Mouse (Mus musculus): ENCODE measurements at regions not wholly inside any gene's neighbourhood (a gene's known extent, or its start where the extent isn't known, plus 50 kb on each side); places are given as distances from the start of the nearest gene placed in this dataset.

- H3K4me2 ChIP-seq (ENCODE audit: low read depth, low read length), result no peak overlapping the region
- H3K27ac ChIP-seq (ENCODE audit: low read length), result no peak overlapping the region
- no peaks in the 10 kb centered on the region for H3K4me1 ChIP-seq (ENCODE audit: control insufficient read depth, insufficient read depth, low read length)
- WGBS, result 46% methylated on average over 10 of the region's 10 CpGs
- no peak for ATAC-seq (ENCODE audit: insufficient read depth, low FRiP score)
- H3K27me3 ChIP-seq (ENCODE audit: control insufficient read depth, insufficient read depth, low read length), result no peaks in the 10 kb centered on the region
- no peaks in the 10 kb centered on the region for H3K36me3 ChIP-seq (ENCODE audit: control insufficient read depth, insufficient read depth, low read length)
- H3K9ac ChIP-seq (ENCODE audit: low read length), result no peak overlapping the region
- H3K4me3 ChIP-seq (replicated peaks; ENCODE audit: low read length), result no peak overlapping the region
- no peaks in the 10 kb centered on the region for H3K9me3 ChIP-seq (replicated peaks; ENCODE audit: control insufficient read depth, low read length)
Observed at GRCm38 (mm10) chr15:26953818-26954385, 58.5 kb upstream of the Fbxl7 start.

- no peak overlapping the region for H3K4me2 ChIP-seq (ENCODE audit: low read depth, low read length)
- no peaks in the 10 kb centered on the region for H3K36me3 ChIP-seq (ENCODE audit: control insufficient read depth, insufficient read depth, low read length)
- no peaks in the 10 kb centered on the region for H3K4me1 ChIP-seq (ENCODE audit: control insufficient read depth, insufficient read depth, low read length)
- WGBS, result 93% methylated on average over 2 of the region's 2 CpGs
- H3K27ac ChIP-seq (ENCODE audit: low read length), result no peak overlapping the region
- ATAC-seq (ENCODE audit: insufficient read depth, low FRiP score), result no peak
- no peak overlapping the region for H3K4me3 ChIP-seq (replicated peaks; ENCODE audit: low read length)
- H3K9me3 ChIP-seq (replicated peaks; ENCODE audit: control insufficient read depth, low read length), result no peaks in the 10 kb centered on the region
- no peak overlapping the region for H3K9ac ChIP-seq (ENCODE audit: low read length)
- H3K27me3 ChIP-seq (ENCODE audit: control insufficient read depth, insufficient read depth, low read length), result no peaks in the 10 kb centered on the region
Observed at GRCm38 (mm10) chr15:26958980-26959379, 63.6 kb upstream of the Fbxl7 start.

- Histone ChIP-seq H3K4me3 (replicated peaks; ENCODE audit: low read length) (no peak overlapping the region), H3K9me3 (replicated peaks; ENCODE audit: control insufficient read depth, low read length) (no peaks in the 10 kb centered on the region), H3K4me2 (ENCODE audit: low read depth, low read length) (no peak overlapping the region), H3K27me3 (ENCODE audit: control insufficient read depth, insufficient read depth, low read length) (no peaks in the 10 kb centered on the region), H3K36me3 (ENCODE audit: control insufficient read depth, insufficient read depth, low read length) (no peaks in the 10 kb centered on the region), H3K4me1 (ENCODE audit: control insufficient read depth, insufficient read depth, low read length) (no peaks in the 10 kb centered on the region), H3K9ac (ENCODE audit: low read length) (no peak overlapping the region), H3K27ac (ENCODE audit: low read length) (no peak overlapping the region)
- ATAC-seq (ENCODE audit: insufficient read depth, low FRiP score), result no peak
- WGBS, result 66% methylated on average over 5 of the region's 5 CpGs
Observed at GRCm38 (mm10) chr15:26968392-26969025, 73.1 kb upstream of the Fbxl7 start.

- H3K27me3 ChIP-seq (ENCODE audit: control insufficient read depth, insufficient read depth, low read length), result no peaks in the 10 kb centered on the region
- H3K36me3 ChIP-seq (ENCODE audit: control insufficient read depth, insufficient read depth, low read length), result no peaks in the 10 kb centered on the region
- WGBS, result 92% methylated on average over 1 of the region's 1 CpGs
- H3K9me3 ChIP-seq (replicated peaks; ENCODE audit: control insufficient read depth, low read length), result no peaks in the 10 kb centered on the region
- no peak overlapping the region for H3K27ac ChIP-seq (ENCODE audit: low read length)
- H3K4me3 ChIP-seq (replicated peaks; ENCODE audit: low read length), result no peak overlapping the region
- H3K4me1 ChIP-seq (ENCODE audit: control insufficient read depth, insufficient read depth, low read length), result no peaks in the 10 kb centered on the region
- no peak overlapping the region for H3K4me2 ChIP-seq (ENCODE audit: low read depth, low read length)
- no peak overlapping the region for H3K9ac ChIP-seq (ENCODE audit: low read length)
- no peak for ATAC-seq (ENCODE audit: insufficient read depth, low FRiP score)
Observed at GRCm38 (mm10) chr15:26970770-26971169, 75.4 kb upstream of the Fbxl7 start.

- Histone ChIP-seq H3K4me2 (ENCODE audit: low read depth, low read length) (no peak overlapping the region), H3K27ac (ENCODE audit: low read length) (no peak overlapping the region), H3K4me3 (replicated peaks; ENCODE audit: low read length) (no peak overlapping the region), H3K4me1 (ENCODE audit: control insufficient read depth, insufficient read depth, low read length) (no peaks in the 10 kb centered on the region), H3K9me3 (replicated peaks; ENCODE audit: control insufficient read depth, low read length) (no peaks in the 10 kb centered on the region), H3K36me3 (ENCODE audit: control insufficient read depth, insufficient read depth, low read length) (no peaks in the 10 kb centered on the region), H3K9ac (ENCODE audit: low read length) (no peak overlapping the region), H3K27me3 (ENCODE audit: control insufficient read depth, insufficient read depth, low read length) (no peaks in the 10 kb centered on the region)
- 80% methylated on average over 1 of the region's 1 CpGs for WGBS
- ATAC-seq (ENCODE audit: insufficient read depth, low FRiP score), result no peak
Observed at GRCm38 (mm10) chr15:26993054-26993453, 97.7 kb upstream of the Fbxl7 start.

GRCm38 (mm10) chr15:27009069-27009468 lies 113.7 kb upstream of the Fbxl7 start:
- 43% methylated on average over 4 of the region's 4 CpGs for whole genome bisulfite sequencing
- no peaks in the 10 kb centered on the region for H3K4me1 ChIP-seq (ENCODE audit: control insufficient read depth, insufficient read depth, low read length)
- H3K27ac ChIP-seq (ENCODE audit: low read length), result no peak overlapping the region
- H3K9ac ChIP-seq (ENCODE audit: low read length), result no peak overlapping the region
- no peaks in the 10 kb centered on the region for H3K27me3 ChIP-seq (ENCODE audit: control insufficient read depth, insufficient read depth, low read length)
- no peaks in the 10 kb centered on the region for H3K36me3 ChIP-seq (ENCODE audit: control insufficient read depth, insufficient read depth, low read length)
- H3K4me2 ChIP-seq (ENCODE audit: low read depth, low read length), result no peak overlapping the region
- no peak for ATAC-seq (ENCODE audit: insufficient read depth, low FRiP score)
- H3K4me3 ChIP-seq (replicated peaks; ENCODE audit: low read length), result no peak overlapping the region
- H3K9me3 ChIP-seq (replicated peaks; ENCODE audit: control insufficient read depth, low read length), result no peaks in the 10 kb centered on the region

- 35% methylated on average over 4 of the region's 4 CpGs for WGBS
- Histone ChIP-seq H3K27ac (ENCODE audit: low read length) (no peak overlapping the region), H3K27me3 (ENCODE audit: control insufficient read depth, insufficient read depth, low read length) (no peaks in the 10 kb centered on the region), H3K4me1 (ENCODE audit: control insufficient read depth, insufficient read depth, low read length) (no peaks in the 10 kb centered on the region), H3K9me3 (replicated peaks; ENCODE audit: control insufficient read depth, low read length) (no peaks in the 10 kb centered on the region), H3K9ac (ENCODE audit: low read length) (no peak overlapping the region), H3K36me3 (ENCODE audit: control insufficient read depth, insufficient read depth, low read length) (no peaks in the 10 kb centered on the region), H3K4me3 (replicated peaks; ENCODE audit: low read length) (no peak overlapping the region), H3K4me2 (ENCODE audit: low read depth, low read length) (no peak overlapping the region)
- ATAC-seq (ENCODE audit: insufficient read depth, low FRiP score), result no peak
Observed at GRCm38 (mm10) chr15:27013906-27014658, 118.7 kb upstream of the Fbxl7 start.

GRCm38 (mm10) chr15:27014659-27014974 lies 119.2 kb upstream of the Fbxl7 start:
- no peaks in the 10 kb centered on the region for H3K27me3 ChIP-seq (ENCODE audit: control insufficient read depth, insufficient read depth, low read length)
- no peak overlapping the region for H3K4me3 ChIP-seq (replicated peaks; ENCODE audit: low read length)
- H3K27ac ChIP-seq (ENCODE audit: low read length), result no peak overlapping the region
- 35% methylated on average over 1 of the region's 1 CpGs for WGBS
- H3K9me3 ChIP-seq (replicated peaks; ENCODE audit: control insufficient read depth, low read length), result no peaks in the 10 kb centered on the region
- H3K4me1 ChIP-seq (ENCODE audit: control insufficient read depth, insufficient read depth, low read length), result no peaks in the 10 kb centered on the region
- no peak overlapping the region for H3K4me2 ChIP-seq (ENCODE audit: low read depth, low read length)
- no peaks in the 10 kb centered on the region for H3K36me3 ChIP-seq (ENCODE audit: control insufficient read depth, insufficient read depth, low read length)
- no peak for ATAC-seq (ENCODE audit: insufficient read depth, low FRiP score)
- no peak overlapping the region for H3K9ac ChIP-seq (ENCODE audit: low read length)

DNA sequence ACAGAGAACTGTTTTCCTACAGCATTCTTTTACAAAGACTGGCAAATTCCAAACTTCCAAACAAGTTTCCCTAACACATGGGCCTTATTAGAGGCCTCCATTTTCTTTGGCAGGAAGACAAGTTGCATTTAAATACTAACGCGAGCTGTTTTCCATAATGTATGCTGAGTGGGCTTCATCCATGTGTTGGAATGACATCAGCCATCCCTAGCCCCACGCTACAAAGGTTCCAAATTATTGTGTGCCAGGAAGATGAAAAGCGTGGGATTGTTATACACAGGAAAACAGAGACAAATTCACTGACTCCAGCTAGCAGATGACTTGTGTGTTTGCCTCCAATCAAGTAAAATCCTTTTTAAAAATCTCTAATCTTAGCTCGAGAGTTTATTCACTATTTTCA lies 125.1 kb upstream of the Fbxl7 start:
- ATAC-seq (ENCODE audit: insufficient read depth, low FRiP score), result no peak
- Histone ChIP-seq H3K9me3 (replicated peaks; ENCODE audit: control insufficient read depth, low read length) (no peaks in the 10 kb centered on the region), H3K9ac (ENCODE audit: low read length) (no peak overlapping the region), H3K27ac (ENCODE audit: low read length) (no peak overlapping the region), H3K4me3 (replicated peaks; ENCODE audit: low read length) (no peak overlapping the region), H3K4me1 (ENCODE audit: control insufficient read depth, insufficient read depth, low read length) (no peaks in the 10 kb centered on the region), H3K36me3 (ENCODE audit: control insufficient read depth, insufficient read depth, low read length) (no peaks in the 10 kb centered on the region), H3K27me3 (ENCODE audit: control insufficient read depth, insufficient read depth, low read length) (no peaks in the 10 kb centered on the region), H3K4me2 (ENCODE audit: low read depth, low read length) (no peak overlapping the region)
- WGBS, result 61% methylated on average over 5 of the region's 5 CpGs
